Mouse (Mus musculus) urinary bladder, postnatal 25 days (tissue): Measurements from ENCODE around the gene Defb22.

Source experiments
- DNase-seq: peaks from one replicate; pipeline ENCODE4 v3.0.0; 2022; ENCODE audit warnings: low spot score

Defb22 gene

GRCm38 (mm10) chr2:152490038-152490437, at the start of gene Defb22:
Gene Defb22 (minus strand): TSS chr2:152490138.
- no peak for DNase-seq

GRCm38 (mm10) chr2:152517981-152518380, 28.0 kb upstream of the Defb22 start, which contains the start of gene Defb28:
Gene Defb28 (plus strand): TSS chr2:152518255.
- no peak for DNase-seq

GRCm38 (mm10) chr2:152516084-152516483, 26.1 kb upstream of the Defb22 start:
- no peak for DNase-seq

GRCm38 (mm10) chr2:152511592-152511991, 21.7 kb upstream of the Defb22 start, which contains the start of gene Defb26:
Gene Defb26 (minus strand): TSS chr2:152511692.
- DNase-seq = no peak

GRCm38 (mm10) chr2:152503950-152504349, 14.0 kb upstream of the Defb22 start:
- DNase-seq = no peak

- no peak for DNase-seq
Measured at GRCm38 (mm10) chr2:152500863-152501229, 10.9 kb upstream of the Defb22 start.

GRCm38 (mm10) chr2:152500204-152500862, 10.4 kb upstream of the Defb22 start:
- DNase-seq = no peak

- DNase-seq = no peak
Measured at GRCm38 (mm10) chr2:152498020-152498419, 8.1 kb upstream of the Defb22 start.

- no peak for DNase-seq
Measured at GRCm38 (mm10) chr2:152493151-152493550, 3.2 kb upstream of the Defb22 start.

GRCm38 (mm10) chr2:152487024-152487423, 2.9 kb downstream of the Defb22 start:
- no peak for DNase-seq

GRCm38 (mm10) chr2:152481726-152482125, 8.2 kb downstream of the Defb22 start:
- DNase-seq = no peak

GRCm38 (mm10) chr2:152480881-152481280, 9.1 kb downstream of the Defb22 start:
- no peak for DNase-seq

GRCm38 (mm10) chr2:152476763-152477162, 13.2 kb downstream of the Defb22 start, which contains the start of gene Defb20:
Gene Defb20 (plus strand): TSS chr2:152477063.
- DNase-seq = no peak

- no peak for DNase-seq
Measured at GRCm38 (mm10) chr2:152472434-152472833, 17.5 kb downstream of the Defb22 start.

GRCm38 (mm10) chr2:152470973-152471372, 19.0 kb downstream of the Defb22 start:
- DNase-seq = peak; percentile 23

- DNase-seq = no peak
Measured at GRCm38 (mm10) chr2:152464570-152465150, 25.3 kb downstream of the Defb22 start, which contains the start of gene Defb23. Gene Defb23 (minus strand): TSS chr2:152464620.

- DNase-seq = no peak
Measured at GRCm38 (mm10) chr2:152459241-152459640, 30.7 kb downstream of the Defb22 start.

GRCm38 (mm10) chr2:152452101-152452781, 37.7 kb downstream of the Defb22 start:
- DNase-seq = no peak

GRCm38 (mm10) chr2:152450241-152450640, 39.7 kb downstream of the Defb22 start:
- peak; percentile 37 for DNase-seq

GRCm38 (mm10) chr2:152447461-152447860, 42.5 kb downstream of the Defb22 start:
- no peak for DNase-seq

- no peak for DNase-seq
Measured at GRCm38 (mm10) chr2:152446642-152447041, 43.3 kb downstream of the Defb22 start.

GRCm38 (mm10) chr2:152443281-152443680, 46.7 kb downstream of the Defb22 start:
- DNase-seq = no peak

GRCm38 (mm10) chr2:152442322-152442721, 47.6 kb downstream of the Defb22 start:
- no peak for DNase-seq
